Mouse (Mus musculus) E14TG2a.4 (cell line): Measurements from ENCODE around the gene Timm13.

Experiments
- H3K27me3 ChIP-seq: 2 replicates; pipeline ENCODE4 v1.6.1; 2014; ENCODE audit warnings: low read length, control low read depth; ENCODE audit not compliant: insufficient read depth
- H3K36me3 ChIP-seq: 2 replicates; pipeline ENCODE4 v1.6.1; 2014; ENCODE audit warnings: low read length, control low read depth; ENCODE audit not compliant: insufficient read depth
- H3K4me1 ChIP-seq: replicated peaks from 2 replicates; pipeline ENCODE4 v1.6.1; 2014; ENCODE audit warnings: low read depth, low read length, control low read depth
- H3K4me3 ChIP-seq: replicated peaks from 2 replicates; pipeline ENCODE4 v1.5.1; 2014; ENCODE audit warnings: mild to moderate bottlenecking, low read length
- H3K9me3 ChIP-seq: 2 replicates; pipeline ENCODE4 v1.6.1; 2014; ENCODE audit warnings: low read length, control low read depth
- CTCF ChIP-seq: conservative IDR thresholded peaks from 2 replicates; pipeline ENCODE4 v1.5.1; 2014; ENCODE audit warnings: low read length
- NANOG ChIP-seq: IDR thresholded peaks from 2 replicates; pipeline ENCODE4 v1.6.1; 2014; ENCODE audit warnings: borderline replicate concordance, low read length, mixed read lengths
- POU5F1 ChIP-seq: IDR thresholded peaks from 2 replicates; pipeline ENCODE4 v1.6.1; 2014; ENCODE audit warnings: low read length, borderline replicate concordance

Timm13 gene

GRCm38 (mm10) chr10:80915260-80915659 is 14.5 kb upstream of the Timm13 start:
- Histone ChIP-seq H3K9me3 (no peaks in the 10 kb centered on the region), H3K4me1 (peaks cover 51% of the 10 kb centered on the region)
- TF ChIP-seq CTCF (no peak), NANOG (no peak), POU5F1 (no peak)

GRCm38 (mm10) chr10:80914253-80914656 is 13.5 kb upstream of the Timm13 start:
- H3K36me3 ChIP-seq, result peaks cover 74% of the 10 kb centered on the region
- peaks cover 53% of the 10 kb centered on the region for H3K4me1 ChIP-seq
- TF ChIP-seq NANOG, result no peak
- no peak for TF ChIP-seq CTCF
- TF ChIP-seq POU5F1, result no peak
- H3K9me3 ChIP-seq, result no peaks in the 10 kb centered on the region
- no peaks in the 10 kb centered on the region for H3K27me3 ChIP-seq
- H3K4me3 ChIP-seq, result no peak overlapping the region

More at GRCm38 (mm10) chr10:80915260-80915659, 14.5 kb upstream of the Timm13 start:
- H3K4me3 ChIP-seq, result no peak overlapping the region
- H3K36me3 ChIP-seq, result peaks cover 64% of the 10 kb centered on the region
- no peaks in the 10 kb centered on the region for H3K27me3 ChIP-seq

- Histone ChIP-seq H3K4me3 (no peak overlapping the region), H3K27me3 (no peaks in the 10 kb centered on the region), H3K4me1 (peaks cover 56% of the 10 kb centered on the region), H3K36me3 (peaks cover 82% of the 10 kb centered on the region), H3K9me3 (no peaks in the 10 kb centered on the region)
- TF ChIP-seq NANOG (no peak), CTCF (no peak), POU5F1 (no peak)
Measured at GRCm38 (mm10) chr10:80913364-80914011, 12.7 kb upstream of the Timm13 start.

- Histone ChIP-seq H3K27me3 (no peaks in the 10 kb centered on the region), H3K4me1 (peaks cover 67% of the 10 kb centered on the region), H3K9me3 (no peaks in the 10 kb centered on the region), H3K36me3 (peaks cover 97% of the 10 kb centered on the region), H3K4me3 (no peak overlapping the region)
- TF ChIP-seq NANOG (no peak), POU5F1 (no peak), CTCF (no peak)
Measured at GRCm38 (mm10) chr10:80911891-80912290, 11.1 kb upstream of the Timm13 start.

GRCm38 (mm10) chr10:80911354-80911753 is 10.6 kb upstream of the Timm13 start:
- Histone ChIP-seq H3K36me3 (peaks cover 94% of the 10 kb centered on the region), H3K9me3 (no peaks in the 10 kb centered on the region), H3K4me3 (no peak overlapping the region), H3K27me3 (no peaks in the 10 kb centered on the region), H3K4me1 (peaks cover 63% of the 10 kb centered on the region)
- TF ChIP-seq POU5F1, result no peak
- TF ChIP-seq CTCF, result no peak
- TF ChIP-seq NANOG, result no peak

- TF ChIP-seq POU5F1, result no peak
- TF ChIP-seq CTCF, result no peak
- no peak for TF ChIP-seq NANOG
Measured at GRCm38 (mm10) chr10:80909375-80910162, 8.8 kb upstream of the Timm13 start.

GRCm38 (mm10) chr10:80904709-80905108 is 3.9 kb upstream of the Timm13 start:
- Histone ChIP-seq H3K27me3 (no peaks in the 10 kb centered on the region), H3K36me3 (peaks cover 86% of the 10 kb centered on the region), H3K4me3 (peak overlapping the region; percentile 54), H3K4me1 (peaks cover 74% of the 10 kb centered on the region), H3K9me3 (no peaks in the 10 kb centered on the region)
- TF ChIP-seq CTCF (no peak), NANOG (no peak), POU5F1 (no peak)

More at GRCm38 (mm10) chr10:80909375-80910162, 8.8 kb upstream of the Timm13 start:
- Histone ChIP-seq H3K9me3 (no peaks in the 10 kb centered on the region), H3K36me3 (peaks cover 94% of the 10 kb centered on the region), H3K4me3 (no peak overlapping the region), H3K27me3 (no peaks in the 10 kb centered on the region), H3K4me1 (peaks cover 65% of the 10 kb centered on the region)

GRCm38 (mm10) chr10:80904004-80904693 is 3.4 kb upstream of the Timm13 start:
- H3K27me3 ChIP-seq, result no peaks in the 10 kb centered on the region
- no peaks in the 10 kb centered on the region for H3K9me3 ChIP-seq
- H3K4me1 ChIP-seq, result peaks cover 76% of the 10 kb centered on the region
- H3K36me3 ChIP-seq, result peaks cover 86% of the 10 kb centered on the region
- TF ChIP-seq CTCF (no peak), NANOG (no peak), POU5F1 (no peak)
- peak overlapping the region; percentile 54 for H3K4me3 ChIP-seq

- no peak for TF ChIP-seq CTCF
- TF ChIP-seq NANOG, result no peak
- TF ChIP-seq POU5F1, result no peak
- no peak overlapping the region for H3K4me3 ChIP-seq
- no peaks in the 10 kb centered on the region for H3K27me3 ChIP-seq
- peaks cover 86% of the 10 kb centered on the region for H3K36me3 ChIP-seq
- H3K9me3 ChIP-seq, result no peaks in the 10 kb centered on the region
- H3K4me1 ChIP-seq, result peaks cover 76% of the 10 kb centered on the region
Measured at GRCm38 (mm10) chr10:80903282-80903681, 2.5 kb upstream of the Timm13 start.
